Mouse (Mus musculus): ENCODE measurements around the gene Cacna1c.
A peak's percentile ranks its signal among the peaks of the same experiment; 100 is the strongest.

The Cacna1c gene

DNA sequence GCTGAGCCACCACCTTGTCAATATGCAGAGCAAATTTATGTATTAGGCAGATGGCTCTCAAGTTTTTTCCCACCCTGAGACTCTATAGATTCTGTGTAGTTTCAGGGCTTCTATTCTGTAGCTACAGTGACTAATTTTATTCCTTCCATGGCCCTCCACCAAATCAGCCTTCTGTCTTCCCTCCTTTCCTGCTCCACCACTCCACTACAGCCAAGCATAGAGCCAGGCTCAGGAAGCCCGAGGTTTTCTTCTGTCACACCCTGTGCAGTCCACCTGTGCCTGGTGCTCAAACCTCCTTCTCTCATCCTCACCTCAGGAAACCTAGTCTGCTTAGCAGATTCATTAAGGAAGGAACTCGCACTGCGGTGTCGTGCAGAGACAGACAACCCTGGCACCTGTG lies 51.1 kb downstream of the Cacna1c start:
- no peak for DNase-seq (ENCODE audit: low spot score in 2 of 2)

DNA sequence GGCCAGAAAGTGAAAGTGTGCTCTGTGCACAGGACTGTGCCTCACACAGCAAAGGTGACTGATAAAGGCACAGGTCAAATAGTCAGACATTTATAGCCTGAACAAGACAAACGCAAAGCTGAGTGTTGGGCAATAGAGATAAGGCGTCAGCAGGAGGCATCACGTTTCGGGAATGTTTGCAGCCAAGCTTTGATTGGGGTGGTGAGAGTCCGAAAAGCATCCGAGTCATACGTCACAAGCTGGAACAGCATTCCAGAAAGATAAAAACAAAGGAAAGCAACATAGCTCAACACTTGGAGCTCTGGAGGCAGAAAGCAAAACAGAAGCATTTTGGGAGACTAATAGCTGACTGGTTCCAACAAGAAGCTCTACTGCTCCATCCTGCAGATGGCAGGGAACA lies 56.7 kb downstream of the Cacna1c start:
- peak; percentile 6 to 7 for DNase-seq (ENCODE audit: low spot score in 2 of 2)

DNA sequence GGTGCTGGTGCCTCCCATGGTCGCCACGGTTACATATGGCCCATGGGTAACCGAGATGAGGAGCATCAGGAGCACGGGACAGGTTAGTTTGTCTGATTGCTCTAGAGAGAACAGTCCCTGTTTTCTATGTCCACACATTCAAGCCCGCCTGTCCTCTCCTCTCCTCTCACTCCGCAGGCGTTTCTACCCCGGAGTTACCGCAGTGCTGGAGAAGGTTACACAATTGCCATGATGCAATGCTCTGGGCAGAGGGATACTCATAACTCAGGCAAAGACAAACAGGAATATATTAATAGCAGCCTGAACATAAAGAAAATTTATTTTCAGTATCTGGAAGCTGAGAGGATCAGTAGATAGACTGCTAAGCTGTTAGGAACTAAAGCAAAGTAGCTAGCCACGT lies 58.5 kb downstream of the Cacna1c start:
- peak in 1 of 2 experiments; percentile 35 for DNase-seq (ENCODE audit: low spot score in 2 of 2)

DNA sequence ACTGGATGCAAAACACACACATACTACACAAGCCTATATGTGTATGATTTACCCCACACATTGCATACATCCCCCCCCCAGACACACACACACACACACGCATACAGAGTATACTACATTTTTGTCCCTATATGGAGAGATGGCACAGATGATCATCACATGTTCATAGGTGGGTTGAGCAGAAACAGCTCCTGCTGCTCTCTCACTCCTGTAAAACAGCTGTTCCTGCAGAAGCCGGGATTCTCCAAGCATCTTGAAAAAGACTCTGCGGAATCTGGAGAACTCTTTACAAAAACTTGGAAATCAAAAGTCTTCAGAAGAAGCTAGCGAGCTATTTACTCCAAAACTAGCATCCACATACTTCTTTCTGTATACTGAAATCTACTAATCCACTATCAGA lies 63.4 kb downstream of the Cacna1c start:
- DNase-seq (ENCODE audit: low spot score in 2 of 2), result no peak

DNA sequence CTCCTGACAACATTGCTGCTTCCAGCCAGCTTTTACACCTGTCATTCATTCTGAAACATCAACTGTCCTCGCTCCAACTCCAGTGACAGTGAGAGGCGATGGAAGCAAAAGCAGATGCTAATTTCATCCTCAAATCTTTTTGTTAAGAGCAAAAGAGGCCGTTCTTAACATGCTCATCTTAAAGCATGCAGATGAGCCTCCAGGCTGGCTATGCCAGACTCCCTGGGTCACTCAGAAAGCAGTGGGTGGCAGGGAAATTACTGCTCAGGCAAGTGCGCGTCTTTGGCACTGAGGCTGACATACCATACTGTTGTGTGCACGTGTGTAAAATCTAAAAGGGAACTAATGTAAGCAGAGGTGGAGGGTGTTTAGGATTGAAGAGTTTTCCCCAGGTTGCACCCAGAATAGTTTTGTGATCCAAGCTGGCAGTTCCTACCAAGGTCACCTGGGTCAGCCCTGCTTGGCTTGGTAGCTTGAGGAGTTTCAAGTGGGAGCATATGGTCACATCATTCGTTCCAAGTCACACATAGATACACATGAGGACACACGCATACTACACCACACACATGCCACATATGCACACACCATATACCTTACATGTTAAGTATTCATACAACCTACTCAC lies 64.0 kb downstream of the Cacna1c start:
- DNase-seq (ENCODE audit: low spot score in 2 of 2), result no peak

DNA sequence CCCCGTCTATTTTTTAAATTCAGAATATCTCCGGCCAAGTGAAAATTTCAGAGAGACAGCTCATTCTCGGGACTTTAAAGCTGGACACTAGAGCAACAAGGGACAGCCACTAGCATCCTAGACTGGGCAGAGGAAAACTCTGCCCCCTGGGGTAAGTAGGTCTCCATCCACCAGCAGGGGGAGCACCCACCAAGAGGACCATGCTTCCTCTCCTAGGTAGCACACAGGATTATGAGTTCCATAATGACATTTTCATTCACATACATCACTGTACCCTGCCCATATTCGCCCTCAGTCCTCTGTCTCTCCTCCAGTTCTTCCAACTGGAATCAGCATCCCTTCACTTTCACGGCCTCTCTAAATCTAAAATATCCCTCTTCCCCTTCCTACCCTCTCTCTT lies 66.6 kb downstream of the Cacna1c start:
- peak; percentile 28 to 53 for DNase-seq (ENCODE audit: low spot score in 2 of 2)

DNA sequence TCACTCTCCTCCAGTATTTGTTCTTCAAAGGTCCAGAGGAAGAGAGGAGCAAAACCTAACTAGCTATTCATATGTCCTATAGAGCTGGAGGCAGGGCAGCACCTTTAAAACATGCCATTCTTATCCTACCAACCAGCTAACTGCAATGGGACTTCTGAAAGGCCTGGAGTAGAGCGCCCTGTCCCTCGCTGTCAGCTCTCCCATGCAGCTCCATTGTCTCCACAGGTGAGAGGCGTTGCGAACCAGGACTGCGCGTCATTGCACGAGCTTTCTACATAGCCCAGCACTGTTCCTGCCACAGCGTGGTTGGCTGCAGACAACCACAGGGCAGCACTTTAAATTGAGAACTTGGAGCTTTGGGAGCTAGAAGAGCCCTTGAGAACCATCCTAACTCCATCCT lies 67.7 kb downstream of the Cacna1c start:
- DNase-seq (ENCODE audit: low spot score in 2 of 2), result no peak

DNA sequence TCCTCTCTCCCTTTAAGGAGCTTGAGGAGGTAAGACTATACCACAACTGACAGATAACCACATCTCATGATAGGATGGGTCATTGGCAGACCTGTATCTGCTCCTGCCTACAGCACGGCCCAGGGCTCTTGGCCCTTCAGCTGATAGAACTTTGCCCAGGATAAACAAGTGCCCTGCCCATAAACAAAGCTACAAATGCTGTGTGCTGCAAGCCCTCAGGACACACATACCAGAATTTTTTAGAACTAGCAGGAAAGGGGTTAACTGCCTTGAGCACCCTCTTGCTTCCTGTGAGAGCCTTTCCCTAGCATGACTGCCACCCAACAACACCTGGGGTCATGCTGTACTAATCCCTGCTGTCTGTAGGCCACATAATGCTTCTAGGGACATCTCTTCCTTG lies 68.1 kb downstream of the Cacna1c start:
- no peak for DNase-seq (ENCODE audit: low spot score in 2 of 2)

DNA sequence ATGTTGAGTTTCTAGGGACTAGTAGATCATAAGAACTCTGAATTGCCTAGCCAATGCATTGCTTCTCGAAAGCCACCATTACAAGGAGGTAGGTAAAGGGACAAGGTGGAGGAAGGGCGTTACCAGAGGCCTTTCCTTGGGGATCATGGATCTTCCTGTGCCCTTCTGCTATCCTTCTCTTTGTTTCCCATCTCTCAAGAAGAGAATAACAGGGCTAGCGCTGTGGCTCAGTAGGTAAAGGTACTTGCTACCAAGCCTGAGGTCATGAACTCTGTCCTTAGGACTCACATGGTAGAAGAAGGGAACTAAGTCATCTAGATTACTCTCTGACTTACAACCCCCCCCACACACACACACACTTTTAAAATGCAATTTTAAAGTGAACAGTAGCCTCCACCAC lies 69.2 kb downstream of the Cacna1c start:
- DNase-seq (ENCODE audit: low spot score in 2 of 2), result no peak

DNA sequence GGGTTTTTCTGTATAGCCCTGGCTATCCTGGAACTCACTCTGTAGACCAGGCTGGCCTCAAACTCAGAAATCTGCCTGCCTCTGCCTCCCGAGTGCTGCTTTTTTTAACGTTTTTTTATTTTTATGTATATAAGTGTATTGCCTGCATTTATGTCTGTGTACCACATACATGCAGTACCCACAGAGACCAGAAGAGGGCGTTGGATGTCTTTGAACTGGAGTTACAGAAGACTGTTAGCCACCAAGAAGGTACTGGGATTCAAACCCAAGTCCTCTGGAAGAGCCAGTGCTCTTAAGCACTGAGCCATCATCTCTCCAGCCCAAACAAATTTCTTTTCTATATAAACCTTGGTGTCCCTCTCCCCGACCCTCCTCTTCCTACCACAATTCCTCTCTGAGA lies 77.8 kb downstream of the Cacna1c start:
- no peak for DNase-seq (ENCODE audit: low spot score in 2 of 2)

DNA sequence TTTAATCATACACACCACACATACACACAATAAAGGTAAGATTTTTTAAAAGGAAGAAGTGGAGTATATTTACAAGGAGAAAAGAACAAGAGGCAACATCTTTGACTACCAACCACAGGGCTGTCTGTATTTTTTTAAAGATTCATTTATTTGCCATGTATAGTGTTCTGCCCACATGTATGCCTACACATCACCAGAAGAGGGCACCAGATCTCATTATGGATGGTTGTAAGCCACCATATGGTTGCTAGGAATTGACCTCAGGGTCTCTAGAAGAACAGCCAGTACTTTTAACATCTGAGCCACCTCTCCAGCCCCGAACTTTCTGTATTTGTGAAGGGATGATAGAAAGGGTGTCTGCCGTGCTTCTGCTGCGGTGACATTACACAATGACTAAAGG lies 79.9 kb downstream of the Cacna1c start:
- DNase-seq (ENCODE audit: low spot score in 2 of 2), result no peak

DNA sequence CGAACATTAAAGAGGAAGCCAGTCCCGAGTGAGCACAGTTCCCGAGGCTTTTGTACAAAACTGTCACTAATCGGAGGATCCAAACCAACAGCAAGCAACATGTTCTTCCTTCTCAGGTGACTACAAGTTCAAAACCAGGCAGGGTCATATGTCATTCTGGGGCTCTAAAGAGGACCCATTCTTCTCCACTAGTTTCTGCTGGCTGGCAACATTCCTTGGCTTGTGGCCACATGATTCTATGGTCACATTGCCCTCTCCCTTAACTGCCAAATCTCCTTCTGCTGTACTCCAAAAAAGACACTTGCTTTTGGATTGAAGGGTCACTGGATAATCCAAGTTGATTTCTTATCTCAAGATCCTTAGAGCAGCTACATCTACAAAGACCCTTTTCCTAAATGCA lies 82.9 kb downstream of the Cacna1c start:
- no peak for DNase-seq (ENCODE audit: low spot score in 2 of 2)

DNA sequence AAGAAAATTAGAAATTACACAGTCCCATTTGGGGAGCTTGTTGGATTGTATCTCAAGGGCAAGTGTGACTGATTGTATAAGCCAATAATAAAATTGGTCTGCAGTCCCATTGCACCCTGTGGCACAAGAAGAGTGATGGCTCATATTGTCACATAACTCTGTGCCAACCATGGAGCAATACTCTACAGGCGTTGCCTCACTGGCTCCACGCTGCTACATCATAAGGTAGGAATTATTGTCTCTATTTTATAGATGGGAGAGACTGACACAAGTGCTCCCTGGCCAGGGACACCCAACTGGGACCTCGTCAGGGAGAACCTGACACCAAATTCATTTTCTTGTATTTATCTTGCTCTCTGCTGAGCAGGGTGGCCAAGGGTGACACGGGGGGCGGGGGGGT lies 85.8 kb downstream of the Cacna1c start:
- DNase-seq (ENCODE audit: low spot score in 2 of 2), result no peak

DNA sequence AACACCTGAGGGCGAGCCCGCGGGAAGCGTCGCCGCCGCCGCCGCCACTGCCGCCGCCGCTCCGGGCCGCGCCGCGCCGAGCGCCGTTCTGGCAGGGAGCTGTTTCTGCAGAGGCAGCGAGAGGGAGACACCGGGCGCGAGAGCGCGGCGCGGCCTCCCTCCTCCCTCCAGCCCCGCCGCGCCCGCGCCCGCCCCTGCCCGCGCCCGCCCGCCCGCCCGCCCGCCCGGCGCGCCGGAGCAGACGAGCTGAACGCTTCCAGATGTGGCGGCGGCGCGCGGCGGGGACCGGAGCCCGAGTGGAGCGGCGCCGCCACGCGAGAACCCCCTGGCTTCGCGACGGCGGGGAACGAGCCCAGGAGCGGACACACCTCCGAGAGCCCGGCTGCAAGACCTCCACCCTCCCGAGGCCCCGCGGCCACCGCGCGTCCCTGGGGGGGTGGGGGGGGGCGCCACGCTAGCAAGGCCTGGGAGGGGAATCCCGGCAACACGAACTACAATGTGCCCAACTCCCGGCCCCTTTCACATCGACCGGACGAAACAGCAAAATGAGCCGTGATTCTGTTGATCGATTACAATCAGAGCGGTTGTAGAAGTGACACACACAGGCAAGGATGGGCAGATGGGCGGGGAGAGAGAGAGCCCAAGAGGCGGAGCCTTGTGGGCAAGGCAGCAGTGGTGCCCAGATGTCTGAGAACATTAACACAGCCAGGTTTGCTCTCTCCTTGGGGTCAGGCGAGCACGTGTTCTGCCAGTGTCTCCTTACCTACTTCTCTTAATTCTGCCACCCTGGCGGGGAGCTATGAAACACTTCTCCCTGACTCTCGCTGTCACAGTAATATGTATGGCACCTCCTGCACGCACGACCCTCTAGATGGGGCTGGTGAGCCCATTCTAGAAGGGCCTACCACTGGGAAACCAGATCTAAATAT lies 87.5 kb downstream of the Cacna1c start:
- peak; percentile 14 to 31 for DNase-seq (ENCODE audit: low spot score in 2 of 2)

DNA sequence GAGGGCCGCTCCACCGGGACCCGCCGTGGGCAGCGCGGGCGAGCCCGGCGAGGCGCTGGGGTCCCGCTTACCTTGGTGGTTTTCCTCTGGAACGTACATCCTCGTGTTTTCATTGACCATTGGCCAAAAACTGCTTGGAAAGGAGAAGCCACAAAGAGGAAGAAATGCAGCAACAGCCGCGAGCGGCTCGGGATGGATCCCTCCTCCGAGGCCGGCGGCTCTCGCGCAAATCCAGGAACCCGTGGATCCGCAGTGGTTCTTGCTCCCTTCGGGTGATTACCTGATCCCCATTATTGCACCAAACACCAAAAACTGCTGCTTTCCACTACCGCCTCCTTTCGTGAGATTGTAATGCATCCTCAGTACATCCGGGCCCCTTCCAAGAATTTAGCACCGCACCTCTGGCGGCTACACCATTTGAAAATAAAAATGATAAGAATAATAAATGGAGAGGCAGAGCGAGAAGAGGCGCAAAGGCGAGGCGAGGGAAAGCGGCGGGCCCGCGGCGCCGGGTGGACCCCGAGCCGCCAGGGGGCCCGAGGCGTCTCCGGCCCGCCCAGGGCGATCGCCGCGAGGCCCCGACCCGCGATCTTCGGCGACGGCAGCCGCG lies 88.3 kb downstream of the Cacna1c start:
- DNase-seq (ENCODE audit: low spot score in 2 of 2), result peak in 1 of 2 experiments; percentile 8

DNA sequence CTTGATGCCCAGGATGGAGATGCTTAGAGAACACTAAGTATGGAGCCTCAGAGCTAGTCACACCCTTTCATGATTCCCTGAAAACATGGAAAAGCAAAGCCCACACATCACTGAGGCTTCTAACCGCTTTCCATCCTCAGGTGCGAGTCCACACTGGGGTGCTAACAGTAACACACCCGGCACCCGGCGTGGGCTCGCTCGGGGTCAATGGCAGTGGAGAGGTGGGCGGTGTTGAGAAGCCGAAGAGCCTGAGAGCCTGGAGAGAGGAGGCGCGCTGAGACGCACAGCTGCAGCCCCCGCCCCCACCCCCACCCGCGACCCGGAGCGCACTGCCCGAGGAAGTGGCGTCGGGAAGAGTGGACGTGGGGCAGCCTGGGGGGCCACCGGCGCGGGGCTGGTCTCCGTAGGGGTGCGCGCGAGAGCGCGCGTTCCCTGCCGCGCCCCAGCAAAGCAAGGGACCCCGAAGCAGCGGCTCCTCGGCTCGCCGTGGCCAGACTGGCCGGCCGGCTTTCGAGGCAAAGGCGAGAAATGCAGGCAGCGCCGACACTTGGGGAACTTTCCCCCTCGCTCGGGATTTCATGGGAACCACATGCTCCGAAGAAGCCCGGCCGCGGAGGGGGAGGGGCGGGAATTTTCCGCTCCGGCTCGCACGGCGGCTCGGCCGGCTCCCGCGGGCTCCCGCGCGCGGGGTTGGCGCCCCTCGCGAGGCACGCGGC lies 88.9 kb downstream of the Cacna1c start:
- DNase-seq (ENCODE audit: low spot score in 2 of 2), result peak in 1 of 2 experiments; percentile 20

DNA sequence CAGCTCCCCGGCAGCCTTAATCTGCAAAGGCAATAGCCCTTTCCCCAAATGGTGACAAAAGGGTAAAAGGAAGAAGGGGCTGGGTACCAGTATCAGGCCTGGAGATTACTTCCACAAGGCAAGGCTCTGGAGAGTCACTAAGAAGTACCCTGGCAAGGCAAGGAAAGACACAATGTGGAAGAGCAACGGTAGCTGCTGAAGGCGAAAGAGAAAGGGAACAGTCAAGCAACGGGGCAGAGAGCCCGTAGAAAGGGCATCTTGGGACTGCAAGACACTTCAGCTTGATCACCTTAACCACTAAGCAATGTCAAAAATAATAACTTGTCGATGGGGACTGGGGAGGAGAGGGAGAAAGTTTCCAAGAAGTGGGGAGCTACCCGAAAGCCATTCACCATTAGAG lies 89.5 kb downstream of the Cacna1c start:
- no peak for DNase-seq (ENCODE audit: low spot score in 2 of 2)

DNA sequence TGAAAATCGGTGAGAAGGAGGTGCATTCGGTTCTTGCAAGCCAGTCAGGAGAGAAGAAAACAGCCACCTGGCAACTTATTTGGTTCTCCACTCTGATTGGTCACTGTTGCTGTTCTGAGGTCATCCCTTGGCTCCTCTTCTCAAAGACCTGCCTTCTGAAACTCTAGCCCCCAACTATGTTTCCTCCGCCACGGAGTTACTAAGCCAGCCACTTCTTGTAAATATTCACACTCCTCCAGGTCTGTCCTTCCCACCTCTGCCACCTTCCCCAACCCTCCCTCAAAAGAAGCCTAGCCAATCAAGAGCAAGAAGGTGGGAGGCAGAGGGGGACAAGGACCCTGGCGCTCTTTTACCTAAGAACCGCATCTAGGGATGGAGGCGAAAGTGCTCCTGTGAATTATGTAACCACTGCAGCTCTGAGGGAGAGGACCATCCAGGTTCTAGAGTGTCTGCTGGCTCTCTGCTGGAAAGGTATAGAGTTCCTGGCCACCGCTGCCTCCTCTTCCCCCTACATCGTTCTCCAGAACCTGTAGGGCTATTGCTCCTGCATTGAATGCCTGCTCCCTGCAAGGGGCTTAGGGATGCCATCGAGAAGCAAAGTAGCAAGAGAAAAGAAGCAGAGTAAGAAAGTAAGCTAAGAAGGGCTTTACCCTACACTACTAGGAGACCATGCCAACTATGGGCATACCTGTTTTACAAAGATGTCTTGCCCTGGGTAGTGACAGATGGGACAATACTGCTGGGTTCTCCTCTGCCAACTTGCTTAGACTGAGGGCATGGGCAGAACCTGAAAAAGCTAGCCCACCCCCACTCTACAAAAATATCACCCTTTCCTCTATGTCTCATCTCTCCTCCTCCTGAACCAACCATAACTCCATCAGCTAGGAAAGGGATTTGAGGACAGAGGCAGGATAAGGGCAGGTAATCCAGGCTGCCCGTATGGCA lies 90.3 kb downstream of the Cacna1c start:
- DNase-seq (ENCODE audit: low spot score in 2 of 2), result no peak

DNA sequence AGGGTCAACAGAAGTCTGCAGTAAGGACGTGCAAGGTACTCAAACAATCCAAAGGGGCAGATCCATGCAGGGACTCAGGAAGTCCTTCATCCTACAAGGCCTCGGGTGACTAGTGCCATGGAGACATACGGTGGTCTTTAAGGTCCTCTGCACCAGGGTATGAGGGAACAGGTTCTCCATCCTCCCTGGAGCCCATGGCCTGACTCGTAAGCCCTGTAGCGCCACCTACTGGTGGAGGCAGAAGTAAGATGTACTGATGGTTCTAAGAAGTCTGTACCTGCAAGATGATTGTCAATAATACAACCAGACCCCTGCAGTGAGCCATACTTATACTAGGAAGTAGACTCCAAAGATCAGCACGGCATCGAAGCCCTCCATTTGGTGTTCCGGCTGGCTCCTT lies 92.0 kb downstream of the Cacna1c start:
- peak; percentile 53 to 70 for DNase-seq (ENCODE audit: low spot score in 2 of 2)

DNA sequence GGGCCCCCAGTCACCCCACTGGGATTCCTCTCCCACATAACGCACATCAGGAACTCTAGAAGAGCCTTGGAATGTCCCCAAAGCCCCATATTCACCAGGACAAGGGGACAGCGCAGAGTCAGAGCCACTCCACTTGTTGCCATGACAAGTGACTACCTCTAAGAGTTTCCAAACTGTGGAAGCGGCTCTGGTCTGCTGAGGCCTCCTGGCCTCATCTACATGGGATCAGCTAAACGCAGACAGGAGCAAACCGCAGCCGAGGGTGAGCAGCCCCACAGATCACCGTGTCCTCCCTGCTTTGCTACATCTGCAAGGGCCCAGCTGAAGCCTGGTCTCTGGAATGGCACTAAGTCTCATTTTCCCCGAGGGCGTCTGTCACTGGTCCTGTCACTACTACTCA lies 93.3 kb downstream of the Cacna1c start:
- DNase-seq (ENCODE audit: low spot score in 2 of 2), result no peak

DNA sequence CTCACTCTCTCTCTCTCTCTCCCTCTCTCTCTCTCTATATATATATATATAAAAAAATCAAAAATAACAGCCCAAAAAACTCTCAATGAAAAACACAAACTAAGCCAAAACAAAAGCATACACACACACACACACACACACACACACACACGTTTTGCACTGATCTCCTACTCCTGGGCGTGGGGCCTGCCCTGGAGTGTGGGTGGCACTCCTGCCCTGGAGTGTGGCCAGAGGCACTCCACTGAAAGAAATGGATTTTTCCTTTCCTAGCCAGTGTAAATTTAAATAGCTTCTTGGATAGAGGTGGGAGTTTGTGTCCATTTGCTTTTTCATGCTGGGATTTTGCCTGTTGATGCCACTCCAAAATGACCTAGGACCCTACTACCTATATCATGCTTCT lies 96.9 kb downstream of the Cacna1c start:
- no peak for DNase-seq (ENCODE audit: low spot score in 2 of 2)

All from urinary bladder, postnatal 36 days (tissue).